Mouse (Mus musculus) stomach, postnatal 0 days (tissue): ENCODE results near the gene Ifrd2.

Experiments used
- CTCF ChIP-seq: IDR thresholded peaks from 2 replicates; pipeline ENCODE4 v1.5.1; 2016; ENCODE audit warnings: antibody characterized with exemption, low read depth, mild to moderate bottlenecking, moderate library complexity
- EP300 ChIP-seq: optimal IDR thresholded peaks from 2 replicates; pipeline ENCODE3; 2016; ENCODE audit warnings: antibody characterized with exemption

GRCm38 (mm10) chr9:107635279-107636028 lies 48.0 kb downstream of the Ifrd2 start, which contains the start of gene Gnai2:
- TF ChIP-seq CTCF (no peak; the same call in 1 of the 2 replicates), EP300 (no peak)
